12 mouse cellular contexts compared by ENCODE assay signal in genomic region chr11:52395343-52395742, GRCm38 (mm10). TPM values are rescaled to one million over a fixed set of nuclear protein-coding genes. Genes with fewer than 3 reads are reported as not detected.
A peak's percentile ranks its signal among the peaks of the same experiment; 100 is the strongest.
DNase-seq lines count a peak whose midpoint lies in the region; ATAC-seq lines count a peak whose summit lies in the region.
"Had no signal": no experiment of that assay in that cellular context is flagged by ENCODE, and none has a peak within 500 bp of the region (broad histone marks: within the 10 kb centered on the region; RNA-seq: fewer than 3 reads in every experiment).

No protein-coding gene starts in this region.

- H3K27me3 ChIP-seq in heart, embryonic 15.5 days, result no peaks in the 10 kb centered on the region
- no peaks in the 10 kb centered on the region for H3K27me3 ChIP-seq in liver, embryonic 11.5 days (replicated peaks; ENCODE audit: control insufficient read depth, insufficient read depth, low read length)
- H3K27me3 ChIP-seq: midbrain, embryonic 12.5 days had no signal

- no peak for DNase-seq in heart, adult 11 months
- DNase-seq in B cell, adult 2 months, result peak; percentile 14 to 31
- DNase-seq in NIH3T3 (ENCODE audit: low read depth), result peak; percentile 31
- no peak for DNase-seq in liver, embryonic 11.5 days (ENCODE audit: low spot score)
- DNase-seq in layer of hippocampus, postnatal 36 days, result no peak
- DNase-seq in urinary bladder, adult 18-20 months (ENCODE audit: low spot score in 2 of 2), result no peak
- no peak for DNase-seq in kidney, postnatal 4 days
- DNase-seq: kidney, adult 11 months; left cerebral cortex, postnatal 4 days; thymus, postnatal 14 days had no signal

- H3K4me2 ChIP-seq in heart, embryonic 15.5 days, result no peak overlapping the region
- H3K4me2 ChIP-seq in liver, embryonic 11.5 days, result peak overlapping the region; percentile 80

- ATAC-seq in heart, embryonic 15.5 days (replicated peaks; ENCODE audit: insufficient number of reproducible peaks, insufficient read depth, low FRiP score, low read depth), result no peak
- ATAC-seq in liver, embryonic 11.5 days (replicated peaks; ENCODE audit: low FRiP score), result no peak

- peaks cover 10% of the 10 kb centered on the region; the same call in 1 of the 2 replicates for H3K4me1 ChIP-seq in heart, embryonic 15.5 days (replicated peaks)
- peaks cover 4% of the 10 kb centered on the region for H3K4me1 ChIP-seq in liver, embryonic 11.5 days (replicated peaks; ENCODE audit: control insufficient read depth, insufficient read depth, low read length)

- H3K9ac ChIP-seq in heart, embryonic 15.5 days, result no peak overlapping the region
- no peak overlapping the region for H3K9ac ChIP-seq in liver, embryonic 11.5 days (ENCODE audit: low read depth, low read length)

- no peak overlapping the region for H3K27ac ChIP-seq in heart, embryonic 15.5 days
- H3K27ac ChIP-seq in liver, embryonic 11.5 days (ENCODE audit: low read depth, low read length), result no peak overlapping the region
- H3K27ac ChIP-seq: midbrain, embryonic 12.5 days had no signal

- 28% methylated on average over 4 of the region's 4 CpGs for WGBS in heart, embryonic 15.5 days
- WGBS in liver, embryonic 11.5 days, result 28% methylated on average over 4 of the region's 4 CpGs

- no peaks in the 10 kb centered on the region for H3K9me3 ChIP-seq in heart, embryonic 15.5 days (replicated peaks)
- H3K9me3 ChIP-seq in liver, embryonic 11.5 days (ENCODE audit: control insufficient read depth, low read length), result no peaks in the 10 kb centered on the region
- H3K9me3 ChIP-seq: midbrain, embryonic 12.5 days had no signal

- 0 out of 2 replicates have a peak overlapping the region, but pooled peaks have one; percentile 98 for H3K4me3 ChIP-seq in heart, embryonic 15.5 days
- H3K4me3 ChIP-seq in liver, embryonic 11.5 days (ENCODE audit: low read depth, low read length), result no peak overlapping the region

- 0 out of 2 replicates have a peak, but pooled peaks cover 6% of the 10 kb centered on the region for H3K36me3 ChIP-seq in heart, embryonic 15.5 days
- peaks cover 2% of the 10 kb centered on the region; the same call in 1 of the 2 replicates for H3K36me3 ChIP-seq in liver, embryonic 11.5 days (ENCODE audit: control insufficient read depth, insufficient read depth, low read length)
- H3K36me3 ChIP-seq: midbrain, embryonic 12.5 days had no signal

RNA-seq across cellular contexts. Expression of gene 9530068E07Rik, which starts 0.9 kb away (rescaled TPM):
- 165 and 190 TPM in 2 replicates for polyA plus RNA-seq in heart, embryonic 15.5 days (2015; fragmentation: Nextera tagmentation; extraction: Ambion mirVana)
- polyA plus RNA-seq in liver, embryonic 11.5 days (2014; fragmentation: Nextera tagmentation; extraction: Ambion mirVana), result 124 and 141 TPM in 2 replicates
- 10 to 100 TPM; 66.6 to 69.5 TPM for total RNA-seq in layer of hippocampus, postnatal 36 days (2021)

RNA-seq across cellular contexts. Expression of gene Vdac1, which starts 34.7 kb away (rescaled TPM):
- polyA plus RNA-seq in heart, embryonic 15.5 days (2015; fragmentation: Nextera tagmentation; extraction: Ambion mirVana), result 460 and 484 TPM in 2 replicates
- 228 and 243 TPM in 2 replicates for polyA plus RNA-seq in liver, embryonic 11.5 days (2014; fragmentation: Nextera tagmentation; extraction: Ambion mirVana)
- 100 to 1,000 TPM; 514 to 555 TPM for total RNA-seq in layer of hippocampus, postnatal 36 days (2021)

Comparison
In these comparisons a context has a peak if more than half of its experiments do, and no peak if none do; other contexts are left out.
1. DNase-seq: peak in B cell, adult 2 months (2 of 2) and NIH3T3 (single experiment); none in heart, adult 11 months (single experiment), liver, embryonic 11.5 days (single experiment), layer of hippocampus, postnatal 36 days (0 of 2), urinary bladder, adult 18-20 months (0 of 2) and kidney, postnatal 4 days (0 of 2).